Mouse (Mus musculus) brain, embryonic 14.5 days (tissue): ENCODE results near the gene Wwc1.

Experiments used
- CTCF ChIP-seq: fragments of 200-500 bp; IDR thresholded peaks from 2 replicates; pipeline ENCODE4 v1.5.1; 2012; ENCODE audit warnings: inconsistent platforms, mild to moderate bottlenecking, moderate library complexity, borderline replicate concordance; ENCODE audit not compliant: insufficient read depth, insufficient read length; ENCODE audit errors: extremely low read depth
- POLR2A ChIP-seq: fragments of 200-500 bp; IDR thresholded peaks from 2 replicates; pipeline ENCODE4 v1.6.1; 2012; ENCODE audit warnings: mild to moderate bottlenecking, inconsistent platforms, borderline replicate concordance; ENCODE audit not compliant: poor library complexity, insufficient read depth, insufficient read length, severe bottlenecking; ENCODE audit errors: extremely low read depth

- no peak for TF ChIP-seq CTCF
- TF ChIP-seq POLR2A: no peak
These were observed 114.2 kb downstream of the Wwc1 start for GRCm38 (mm10) chr11:35866140-35866539.
